Mouse (Mus musculus) naive thymus-derived CD4-positive, alpha-beta T cell, adult 2 months (primary cell): ENCODE data around the gene Dnajc5.

Experiments
- DNase-seq: peaks from one replicate; pipeline ENCODE4 v3.0.0-alpha.2; 2011; ENCODE audit warnings: low read depth

Dnajc5 gene

DNA sequence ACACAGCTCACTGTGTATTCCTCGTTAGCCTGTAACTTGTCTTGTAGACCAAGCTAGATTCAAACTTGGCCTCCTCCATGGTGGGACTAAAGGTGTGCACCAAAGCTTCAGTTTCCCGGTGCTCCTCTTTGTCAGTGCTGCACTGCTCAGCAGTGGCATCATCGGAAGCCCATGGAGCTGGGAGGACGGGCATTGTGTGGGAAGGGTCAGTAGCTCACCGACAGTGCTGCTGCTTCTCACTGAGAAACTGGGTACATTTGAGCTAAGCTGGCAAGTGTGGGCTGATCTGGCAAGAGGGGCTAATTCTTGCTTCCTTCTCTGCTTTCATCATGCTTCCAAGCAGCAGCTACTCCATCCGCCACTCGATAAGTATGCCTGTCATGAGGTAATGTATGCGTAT is 9.1 kb upstream of the Dnajc5 start:
- no peak for DNase-seq

DNA sequence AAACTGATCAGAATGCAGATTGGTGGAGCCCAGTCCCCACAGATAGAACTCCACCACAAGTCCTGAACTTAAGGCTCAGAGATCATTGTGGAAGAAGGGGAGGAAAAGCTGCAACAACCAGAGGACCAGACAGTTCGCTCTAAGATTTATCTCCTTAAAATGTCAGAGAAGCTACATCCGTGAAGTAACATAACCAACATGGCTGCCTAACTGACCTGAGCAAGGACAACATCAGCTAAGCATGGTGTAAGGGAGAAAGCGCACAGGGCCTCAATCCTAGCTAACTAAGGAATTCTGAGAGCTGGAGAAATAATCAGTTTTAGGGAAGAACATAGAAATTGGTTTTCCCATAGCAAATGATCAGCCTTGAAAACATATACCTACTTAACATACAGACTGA is 1.1 kb upstream of the Dnajc5 start:
- DNase-seq = no peak

DNA sequence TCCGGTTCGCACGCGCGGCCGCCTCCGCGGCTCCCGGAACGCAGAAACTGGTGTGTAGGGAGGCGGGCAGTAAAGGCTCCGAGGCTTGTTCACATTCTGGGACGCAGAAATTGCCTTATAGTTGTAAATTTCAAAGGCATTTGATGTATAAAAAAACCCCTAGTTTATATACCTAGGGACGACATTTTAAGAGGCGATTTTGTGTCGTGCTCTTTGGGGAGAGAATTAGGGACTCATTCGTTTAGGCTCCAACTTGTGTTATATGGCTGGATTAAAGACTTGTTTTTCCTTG is 597 bp downstream of the Dnajc5 start:
- DNase-seq = no peak

DNA sequence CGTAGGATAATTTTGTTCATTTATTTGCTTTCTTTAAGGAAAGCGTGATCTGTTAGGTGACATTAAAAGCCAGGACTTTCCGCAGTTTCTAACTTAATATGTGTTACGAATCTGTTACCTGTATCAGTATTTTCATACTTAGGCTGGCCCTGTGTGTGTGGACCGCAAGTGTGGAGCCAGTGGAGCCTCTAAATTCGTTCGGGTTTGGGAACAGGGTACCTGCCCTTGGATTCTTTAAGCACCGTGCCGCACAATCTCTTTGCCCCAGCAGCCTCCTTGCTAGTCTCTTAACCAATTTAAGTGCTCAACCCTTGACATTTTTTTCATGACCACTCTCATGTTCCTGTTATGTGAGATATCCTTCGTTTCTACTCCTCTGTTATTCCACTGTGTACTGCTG is 1.2 kb downstream of the Dnajc5 start:
- no peak for DNase-seq

DNA sequence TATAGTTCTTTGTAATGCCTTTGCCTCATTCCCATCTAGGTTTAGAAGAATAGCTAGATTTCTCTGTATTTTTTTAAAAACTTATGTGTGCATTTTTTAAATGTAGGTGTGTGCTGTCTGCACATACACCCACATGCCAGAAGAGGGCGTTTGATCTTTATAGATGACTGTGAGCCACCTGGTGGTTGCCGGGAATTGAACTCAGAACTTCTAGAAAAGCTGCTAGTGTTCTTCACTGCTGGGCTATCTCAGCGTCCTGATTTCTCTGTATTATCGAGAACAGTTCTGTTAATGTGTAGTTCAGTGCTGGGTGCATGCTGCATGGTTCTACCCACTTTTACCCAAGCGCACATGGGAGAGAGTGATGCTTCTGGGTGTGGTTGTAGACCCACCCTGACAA is 2.5 kb downstream of the Dnajc5 start:
- DNase-seq = peak; percentile 75

DNA sequence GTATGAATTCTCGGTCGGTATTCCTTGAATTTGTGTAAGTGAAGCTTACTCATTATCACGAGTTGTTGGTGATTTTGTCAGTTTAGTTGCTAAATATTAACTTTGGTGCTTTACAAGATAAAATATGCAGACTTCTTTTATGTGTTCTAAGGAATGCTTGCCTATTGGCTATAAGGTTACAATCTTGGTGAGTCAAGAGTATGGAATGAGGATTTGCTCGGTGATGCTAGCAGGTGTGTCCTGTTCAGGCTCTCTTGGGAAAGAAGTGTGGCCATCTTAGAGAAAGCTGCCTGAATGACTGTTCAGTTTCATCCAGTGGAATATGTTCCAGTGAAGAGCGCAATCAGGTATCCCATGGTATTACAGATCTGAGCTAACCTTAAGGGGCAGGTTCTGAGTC is 5.2 kb downstream of the Dnajc5 start:
- DNase-seq = no peak

DNA sequence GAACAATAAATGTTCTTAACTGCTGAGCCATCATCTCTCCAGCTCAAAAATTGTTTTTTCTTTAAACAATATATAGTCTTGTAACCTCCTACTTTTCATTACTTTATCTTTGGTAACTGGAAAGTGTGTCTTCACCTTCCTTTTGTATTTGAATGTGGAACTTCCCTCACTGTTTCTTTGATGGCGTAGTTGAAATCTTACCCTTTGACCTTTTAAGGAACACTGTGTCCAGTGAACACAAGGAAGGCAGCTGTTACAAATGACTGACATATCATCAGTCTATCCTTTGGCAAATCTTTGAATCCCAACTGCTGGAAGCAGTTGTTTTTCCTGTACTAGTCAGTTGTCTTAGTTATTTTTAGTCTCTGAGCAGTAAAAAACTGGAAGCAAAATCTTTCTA is 8.8 kb downstream of the Dnajc5 start:
- DNase-seq = no peak

DNA sequence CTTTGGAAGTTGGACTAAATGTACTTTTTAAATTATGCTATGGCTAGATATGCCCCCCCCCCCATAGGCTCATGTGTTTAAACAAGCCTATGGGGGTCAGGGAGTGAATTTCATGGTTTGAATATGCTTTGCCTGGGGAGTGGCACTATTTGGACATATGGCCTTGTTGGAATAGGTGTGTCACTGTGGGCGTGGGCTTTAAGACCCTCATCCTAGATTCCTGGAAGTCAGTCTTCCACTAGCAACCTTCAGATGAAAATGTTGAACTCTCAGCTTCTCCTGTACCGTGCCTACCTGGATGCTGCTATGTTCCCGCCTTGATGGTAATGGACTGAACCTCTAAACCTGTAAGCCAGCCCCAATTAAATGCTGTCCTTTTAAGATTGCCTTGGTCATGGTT is 12.3 kb downstream of the Dnajc5 start:
- DNase-seq = no peak

DNA sequence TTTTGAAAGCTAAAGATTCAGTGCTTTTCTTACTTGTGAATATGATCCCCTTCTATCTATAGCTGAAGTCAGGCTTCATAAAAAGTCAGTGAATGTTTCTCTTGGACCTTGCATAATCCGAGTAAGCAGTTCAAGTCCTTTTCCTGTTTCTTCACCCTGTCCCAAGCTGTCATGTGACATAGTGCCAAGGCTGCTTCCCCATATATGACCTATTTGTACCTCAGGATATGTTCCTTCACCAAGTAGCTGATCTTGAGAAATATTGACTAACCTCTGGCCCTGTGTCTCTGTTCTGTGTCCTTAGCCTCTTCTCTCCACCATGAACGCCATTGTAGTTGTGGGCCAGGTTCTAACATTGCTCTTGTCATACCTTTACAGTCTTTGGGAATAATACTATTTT is 16.1 kb downstream of the Dnajc5 start:
- no peak for DNase-seq

DNA sequence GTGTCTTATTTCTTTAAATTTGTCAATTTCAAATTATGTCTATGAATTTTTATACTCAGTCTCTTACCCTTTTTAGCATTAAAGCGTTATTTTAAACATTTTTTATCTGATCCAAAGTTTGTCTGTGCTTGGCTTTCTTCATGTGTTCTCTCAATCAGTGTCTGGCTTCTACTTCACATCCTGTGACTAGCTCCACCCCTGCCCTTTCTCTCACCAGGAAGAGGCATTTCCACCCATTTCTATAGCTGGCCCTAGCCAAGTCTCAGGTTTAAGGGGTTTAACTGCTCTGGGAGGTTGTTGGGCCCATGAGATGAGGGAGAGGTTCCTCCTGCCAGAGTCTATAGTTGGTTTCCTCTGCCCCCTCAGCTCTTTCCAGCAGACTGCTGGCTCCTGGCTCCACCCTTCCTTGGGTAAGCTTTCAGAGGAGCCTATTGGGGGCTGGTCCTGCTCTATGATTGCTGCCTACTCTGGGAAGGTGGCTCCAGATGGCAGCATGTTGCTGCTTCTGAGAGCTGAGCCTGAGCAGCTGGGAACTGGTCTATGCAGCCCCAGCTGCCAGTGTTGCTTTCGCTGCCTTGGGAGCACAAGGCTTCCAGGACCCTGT is 17.3 kb downstream of the Dnajc5 start:
- DNase-seq = peak; percentile 20

DNA sequence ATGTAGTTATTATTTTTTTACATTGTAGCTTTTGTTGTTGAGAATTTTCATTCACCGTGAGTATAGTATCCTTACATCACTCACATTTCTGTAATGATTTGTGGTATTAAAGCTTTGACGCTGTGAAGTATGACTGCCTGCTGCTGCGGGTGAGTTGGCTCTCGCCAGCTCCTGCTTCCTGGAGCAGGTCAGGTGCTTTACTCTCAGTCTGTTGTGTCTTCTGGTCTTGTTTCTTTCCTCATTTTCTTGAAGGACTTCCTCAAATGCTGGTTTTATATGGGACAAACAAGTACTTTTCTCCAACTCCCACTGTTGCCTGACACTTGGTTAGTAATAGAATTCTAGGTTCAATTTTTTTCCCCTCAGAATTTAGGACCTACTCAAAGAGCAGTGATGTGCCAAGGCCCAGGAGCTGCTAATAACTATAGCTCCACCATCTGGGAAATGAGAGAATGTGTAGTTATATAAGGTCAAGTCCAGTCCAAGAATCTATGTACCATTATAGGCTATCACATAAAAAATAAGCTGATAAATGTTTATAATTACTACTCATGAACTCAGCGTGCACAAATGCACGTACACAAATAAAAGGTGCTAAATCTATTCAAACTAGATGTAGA is 21.6 kb downstream of the Dnajc5 start:
- no peak for DNase-seq

DNA sequence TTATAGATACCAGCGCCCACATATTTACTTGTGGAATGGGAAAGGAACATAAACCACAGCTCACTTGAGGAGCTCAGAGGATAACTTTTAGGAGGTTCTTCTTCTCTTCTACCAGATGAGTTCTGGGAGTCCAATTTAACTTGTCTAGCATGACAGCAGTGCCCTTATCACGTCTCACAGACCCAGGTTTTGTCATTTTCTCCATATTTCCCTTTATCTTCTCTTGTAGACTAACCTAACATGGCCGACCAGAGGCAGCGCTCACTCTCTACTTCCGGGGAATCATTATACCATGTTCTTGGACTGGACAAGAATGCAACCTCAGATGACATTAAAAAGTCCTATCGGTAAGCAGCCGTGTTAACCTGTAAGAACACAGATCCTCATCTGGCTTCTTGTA is 25.9 kb downstream of the Dnajc5 start:
- no peak for DNase-seq

DNA sequence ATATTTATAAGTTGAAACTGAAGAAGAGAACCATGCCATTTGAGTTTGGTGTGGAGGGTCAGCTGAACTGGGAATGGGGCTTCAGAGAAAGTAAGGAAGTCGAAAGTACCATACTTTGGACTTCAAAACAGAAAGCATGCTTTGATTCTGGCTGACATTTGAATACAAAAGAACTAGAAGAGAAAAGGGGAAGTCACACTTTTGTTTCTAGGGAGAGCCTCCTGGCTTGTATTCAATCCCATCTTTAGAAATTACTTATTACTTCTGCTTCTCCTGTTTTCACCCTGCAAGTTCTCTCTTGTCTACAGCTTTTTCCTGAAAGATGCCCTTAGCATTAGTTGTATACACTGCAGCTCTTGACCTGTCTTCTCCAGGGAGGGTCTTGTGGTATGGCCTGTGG is 27.9 kb downstream of the Dnajc5 start:
- DNase-seq = no peak

DNA sequence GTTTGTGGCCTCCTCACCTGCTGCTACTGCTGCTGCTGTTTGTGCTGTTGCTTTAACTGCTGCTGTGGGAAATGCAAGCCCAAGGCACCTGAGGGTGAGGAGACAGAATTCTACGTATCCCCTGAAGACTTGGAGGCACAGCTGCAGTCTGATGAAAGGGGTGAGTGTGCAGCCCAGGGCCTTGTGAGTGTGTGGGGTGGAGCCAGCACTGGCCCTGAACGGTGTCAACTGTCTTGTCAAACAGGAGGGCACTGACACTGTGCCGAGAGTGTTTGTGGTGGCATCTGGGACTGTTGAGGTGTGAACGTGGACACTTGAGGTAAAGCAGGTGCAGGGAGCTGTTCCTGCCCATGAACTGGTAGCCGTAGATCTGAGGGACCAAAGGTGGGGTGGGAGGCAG is 28.4 kb downstream of the Dnajc5 start:
- DNase-seq = no peak

DNA sequence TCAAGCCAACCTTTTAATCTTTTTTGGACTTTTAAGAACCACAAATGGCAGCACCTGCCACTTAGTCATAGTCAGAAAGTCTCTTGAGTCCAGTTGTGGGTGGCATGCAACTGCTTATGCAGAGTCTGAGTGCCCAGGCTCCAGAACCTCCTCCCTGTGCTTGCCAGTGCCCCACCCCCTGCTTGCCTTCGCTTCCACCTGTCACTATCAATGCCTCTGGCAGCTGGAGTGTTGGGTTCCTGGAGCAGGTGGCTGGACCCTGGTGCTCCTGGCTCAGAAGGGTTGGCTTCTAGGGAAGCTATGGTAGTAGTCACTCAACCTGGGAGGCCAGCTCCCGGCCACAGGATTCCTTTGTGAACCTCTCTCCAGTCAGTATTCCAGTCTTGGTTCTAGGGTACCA is 29.9 kb downstream of the Dnajc5 start:
- DNase-seq = no peak

DNA sequence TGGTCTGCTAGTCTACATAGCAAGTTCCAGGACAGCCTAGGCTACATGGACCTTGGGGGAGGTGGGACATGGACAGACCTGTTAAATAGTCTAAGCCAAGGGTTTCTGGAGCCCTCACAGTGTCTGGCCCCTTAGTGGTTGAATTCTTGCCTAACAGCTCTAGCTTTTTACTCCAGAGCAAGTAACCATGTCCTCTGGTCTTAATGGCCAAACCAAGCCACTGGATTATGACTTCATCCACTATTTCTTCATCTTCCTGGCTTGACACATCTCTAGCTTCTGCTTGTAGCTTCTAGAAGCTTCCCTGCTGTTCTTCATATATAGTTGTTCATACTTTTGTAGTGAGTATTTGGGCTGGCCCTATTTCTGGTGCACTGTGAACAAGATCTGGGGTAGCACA is 33.5 kb downstream of the Dnajc5 start:
- no peak for DNase-seq

DNA sequence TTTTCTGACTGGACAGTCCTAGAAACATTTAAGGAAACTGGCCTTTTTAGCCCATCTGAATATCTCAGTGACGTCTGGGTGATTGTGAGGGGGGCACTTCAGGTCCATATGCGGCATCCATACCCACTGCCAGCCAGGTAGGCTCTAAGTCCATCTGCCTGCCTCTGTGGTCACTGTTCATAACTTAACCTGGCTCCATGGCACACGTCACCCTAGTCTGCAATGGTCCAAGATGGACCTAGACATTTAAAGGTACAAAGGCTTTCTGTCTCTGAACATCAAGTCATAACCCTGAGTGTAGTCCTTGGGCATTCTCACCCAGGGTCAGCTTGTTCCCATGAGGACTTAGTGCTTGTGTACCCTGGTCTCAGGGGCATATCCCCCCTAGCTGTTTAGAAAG is 47.1 kb downstream of the Dnajc5 start:
- DNase-seq = no peak

DNA sequence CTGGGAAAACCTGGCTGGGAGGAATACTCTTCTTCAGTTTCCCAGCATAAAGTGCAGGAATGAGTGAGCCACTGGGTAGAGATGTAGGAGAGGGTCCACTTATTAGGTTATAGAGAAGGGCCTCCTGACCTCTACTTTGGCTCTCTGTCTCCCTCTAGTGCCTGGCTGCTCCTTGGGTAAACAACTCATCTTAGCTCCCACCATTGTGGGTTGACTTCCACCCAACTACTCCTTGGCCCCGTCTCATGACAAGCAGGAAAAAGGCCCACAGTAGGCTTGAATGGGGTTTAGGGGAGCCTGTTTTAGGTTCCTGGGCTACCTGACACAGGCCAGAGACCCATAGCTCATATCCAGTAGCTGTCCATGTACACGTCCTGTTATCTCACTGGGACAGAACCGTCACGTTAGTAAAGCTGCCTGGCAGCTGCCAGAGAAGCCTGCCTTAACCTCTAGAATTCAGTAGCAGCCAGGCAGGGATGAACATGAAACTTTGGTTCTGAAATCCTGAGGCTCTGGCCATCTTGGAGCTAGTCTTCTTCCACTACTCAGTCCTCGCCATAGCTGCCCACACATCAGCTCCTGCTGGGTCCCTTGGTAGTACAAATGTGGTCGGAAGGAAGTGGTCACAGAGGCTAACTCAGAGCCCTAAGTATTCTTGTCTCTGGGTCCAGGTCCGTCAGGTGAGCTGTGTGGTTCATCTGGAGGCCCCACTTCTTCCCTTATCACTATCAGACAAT is 48.2 kb downstream of the Dnajc5 start:
- DNase-seq = peak; percentile 69

DNA sequence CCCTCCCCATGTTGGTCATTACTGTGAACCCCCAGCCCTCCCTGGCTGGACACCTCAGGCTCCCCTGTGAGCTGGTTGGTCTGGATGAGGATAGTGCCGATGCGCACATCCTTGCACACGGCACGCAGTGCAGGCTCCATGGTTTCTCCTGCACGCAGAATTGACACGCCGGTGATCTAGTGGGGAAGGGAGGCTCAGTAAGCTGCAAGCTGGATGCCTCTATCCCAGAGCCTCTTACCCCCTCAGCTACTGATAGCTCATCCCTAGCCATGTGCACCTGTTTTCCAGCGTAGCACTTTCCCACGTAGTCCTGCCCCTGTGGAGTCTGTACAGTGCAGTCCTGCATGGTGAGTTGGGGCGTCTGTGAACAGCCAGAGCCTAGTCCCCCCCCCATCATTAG is 49.6 kb downstream of the Dnajc5 start:
- no peak for DNase-seq

DNA sequence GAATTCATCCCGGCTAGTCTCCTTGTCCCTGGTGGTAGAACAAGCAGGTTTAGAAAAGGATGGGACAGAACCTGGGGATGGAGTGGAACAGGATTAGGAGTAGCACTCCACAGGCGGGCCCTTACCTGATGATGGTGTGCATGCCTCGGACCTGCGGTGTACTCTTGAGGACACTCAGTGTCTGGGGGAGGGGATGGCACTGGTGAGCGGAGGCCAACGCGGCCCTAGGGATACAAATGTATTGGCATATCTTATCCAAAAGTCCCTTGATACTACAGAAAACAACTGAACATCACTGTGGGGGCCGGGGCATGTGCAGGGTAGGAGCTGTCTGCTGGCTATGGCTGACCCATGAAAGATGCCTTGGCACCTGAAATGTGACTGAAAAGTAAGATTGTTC is 50.1 kb downstream of the Dnajc5 start:
- no peak for DNase-seq

DNA sequence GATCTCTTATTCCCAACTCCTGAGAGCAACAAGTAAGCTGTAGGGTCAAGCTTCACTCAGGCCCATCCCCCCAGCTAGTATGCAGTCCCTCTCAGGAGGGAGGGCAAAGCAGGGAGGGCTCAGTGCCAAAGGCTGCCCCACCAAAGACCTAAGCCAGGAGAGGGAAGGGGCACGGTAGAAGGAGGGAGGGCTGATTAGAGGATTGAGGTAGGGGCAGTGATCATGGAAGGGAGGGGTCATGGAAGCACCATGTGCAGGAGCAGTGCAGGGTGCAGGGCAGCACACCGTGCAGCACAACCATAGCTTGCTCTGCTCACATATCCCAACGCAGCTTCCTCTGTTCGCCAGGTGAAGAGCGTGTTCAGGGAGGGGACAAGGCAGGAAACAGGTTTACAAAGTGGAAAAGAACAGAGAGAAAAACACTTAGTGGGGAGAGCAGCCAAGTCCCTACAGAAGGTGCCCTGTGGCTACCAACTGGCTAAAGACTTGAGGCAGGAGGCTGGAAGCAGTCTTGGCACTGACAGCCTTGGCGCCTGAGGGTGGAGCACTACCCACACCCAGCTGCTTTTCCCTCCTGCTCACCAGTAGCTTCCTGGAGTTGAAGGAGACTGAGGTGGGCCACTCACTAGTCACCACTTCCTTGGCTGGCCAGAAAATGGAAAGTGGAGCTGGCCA is 50.8 kb downstream of the Dnajc5 start:
- no peak for DNase-seq

DNA sequence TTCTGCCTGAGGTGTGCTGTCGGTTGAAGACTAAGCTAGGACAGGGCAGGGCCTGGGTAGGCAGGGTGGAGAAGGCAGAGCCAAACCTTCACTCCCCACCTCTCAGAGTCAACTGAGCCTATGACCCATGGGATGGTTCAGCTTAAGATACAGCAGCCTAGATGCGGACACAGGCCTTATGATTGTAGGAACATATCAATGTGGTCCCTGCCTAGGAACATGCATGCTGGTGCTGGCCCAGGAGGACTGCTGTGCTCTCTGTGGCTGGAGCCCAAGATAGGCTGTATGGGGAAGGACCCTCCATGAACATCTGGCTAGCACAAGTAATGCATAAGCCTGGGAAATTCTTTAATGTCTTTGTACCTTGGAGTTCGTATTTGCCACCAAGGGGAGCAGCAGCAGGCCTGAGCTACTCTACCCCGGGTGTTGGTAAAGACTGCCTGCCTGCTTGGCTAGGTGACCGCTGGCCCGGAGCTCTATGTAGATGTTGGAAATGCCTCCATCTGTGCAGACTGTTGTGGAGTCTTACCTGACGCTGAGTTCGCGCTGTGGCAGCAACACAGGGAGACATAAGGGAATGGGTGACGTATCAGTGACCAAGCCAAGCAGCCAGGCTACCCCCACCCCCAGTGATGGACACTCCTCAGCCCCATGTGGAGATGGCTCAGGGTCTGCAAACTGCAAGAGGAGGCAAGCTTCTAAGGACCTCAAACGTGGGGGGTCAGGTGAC is 51.8 kb downstream of the Dnajc5 start:
- DNase-seq = no peak
